Comparison of ENCODE assay signal across 8 mouse cellular contexts in genomic region chr6:54485000-54485399, GRCm38 (mm10). TPM values are rescaled to one million over a fixed set of nuclear protein-coding genes. Genes with fewer than 3 reads are reported as not detected.
DNase-seq lines count a peak whose midpoint lies in the region; ATAC-seq lines count a peak whose summit lies in the region.

No protein-coding gene starts in this region.

- no peaks in the 10 kb centered on the region for H3K36me3 ChIP-seq in kidney, embryonic 14.5 days (ENCODE audit: control insufficient read depth, insufficient read depth, low read length)
- no peaks in the 10 kb centered on the region for H3K36me3 ChIP-seq in forebrain, embryonic 14.5 days (ENCODE audit: control insufficient read depth, insufficient read depth, low read length)
- no peaks in the 10 kb centered on the region for H3K36me3 ChIP-seq in liver, embryonic 16.5 days (ENCODE audit: control insufficient read depth, insufficient read depth)

- WGBS in kidney, embryonic 14.5 days, result 11% methylated on average over 10 of the region's 12 CpGs
- 11% methylated on average over 11 of the region's 12 CpGs for WGBS in forebrain, embryonic 14.5 days
- 32% methylated on average over 12 of the region's 12 CpGs for WGBS in liver, embryonic 16.5 days (ENCODE audit: insufficient replicate concordance)

- H3K27ac ChIP-seq in kidney, embryonic 14.5 days (ENCODE audit: low read depth, low read length), result no peak overlapping the region
- H3K27ac ChIP-seq in forebrain, embryonic 14.5 days (ENCODE audit: low read depth, low read length), result no peak overlapping the region
- no peak overlapping the region for H3K27ac ChIP-seq in liver, embryonic 16.5 days (ENCODE audit: low read length)

- H3K4me1 ChIP-seq in kidney, embryonic 14.5 days (ENCODE audit: control insufficient read depth, insufficient read depth, low read length), result no peaks in the 10 kb centered on the region; the same call in 1 of the 2 replicates
- H3K4me1 ChIP-seq in forebrain, embryonic 14.5 days (ENCODE audit: control insufficient read depth, insufficient read depth, low read length), result no peaks in the 10 kb centered on the region
- no peaks in the 10 kb centered on the region for H3K4me1 ChIP-seq in liver, embryonic 16.5 days (ENCODE audit: control insufficient read depth, low read depth, low read length)

- H3K4me3 ChIP-seq in kidney, embryonic 14.5 days (ENCODE audit: low read length), result peak overlapping the region; percentile 34
- peak overlapping the region; percentile 24 for H3K4me3 ChIP-seq in forebrain, embryonic 14.5 days (ENCODE audit: low read depth, low read length)
- H3K4me3 ChIP-seq in liver, embryonic 16.5 days (ENCODE audit: low read depth, low read length), result no peak overlapping the region

- H3K9me3 ChIP-seq in kidney, embryonic 14.5 days (ENCODE audit: control insufficient read depth, low read length), result no peaks in the 10 kb centered on the region
- no peaks in the 10 kb centered on the region for H3K9me3 ChIP-seq in forebrain, embryonic 14.5 days (replicated peaks; ENCODE audit: control insufficient read depth, low read length)
- H3K9me3 ChIP-seq in liver, embryonic 16.5 days (replicated peaks; ENCODE audit: control insufficient read depth, low read length), result no peaks in the 10 kb centered on the region

- DNase-seq in kidney, postnatal 10 days, result no peak
- DNase-seq in ES-CJ7 (ENCODE audit: low read depth, low spot score), result peak; percentile 23
- DNase-seq in forebrain, embryonic 14.5 days (ENCODE audit: low spot score), result no peak
- no peak for DNase-seq in right cerebral cortex, postnatal 14 days
- DNase-seq in spleen, postnatal 4 days (ENCODE audit: low spot score in 2 of 2), result no peak
- DNase-seq in natural killer cell, adult 2 months (ENCODE audit: low spot score in 2 of 2), result no peak

- H3K27me3 ChIP-seq in kidney, embryonic 14.5 days (ENCODE audit: control insufficient read depth, insufficient read depth, low read length), result peaks cover 11% of the 10 kb centered on the region
- no peaks in the 10 kb centered on the region for H3K27me3 ChIP-seq in forebrain, embryonic 14.5 days (replicated peaks; ENCODE audit: control insufficient read depth, insufficient read depth, low read length)
- H3K27me3 ChIP-seq in liver, embryonic 16.5 days (ENCODE audit: control insufficient read depth, insufficient read depth, low read depth, low read length), result peaks cover 3% of the 10 kb centered on the region

- H3K4me2 ChIP-seq in kidney, embryonic 14.5 days (replicated peaks; ENCODE audit: low read depth, low read length), result peak overlapping the region; percentile 56
- peak overlapping the region; percentile 58 for H3K4me2 ChIP-seq in forebrain, embryonic 14.5 days (ENCODE audit: low read length)
- peak overlapping the region; percentile 24; the same call in 1 of the 2 replicates for H3K4me2 ChIP-seq in liver, embryonic 16.5 days (ENCODE audit: low read depth, low read length)

- H3K9ac ChIP-seq in kidney, embryonic 14.5 days (ENCODE audit: low read depth, low read length), result peak overlapping the region; percentile 37; the same call in 1 of the 2 replicates
- H3K9ac ChIP-seq in forebrain, embryonic 14.5 days (ENCODE audit: low read length), result peak overlapping the region; percentile 55
- H3K9ac ChIP-seq in liver, embryonic 16.5 days (ENCODE audit: low read depth, low read length), result no peak overlapping the region

- ATAC-seq in kidney, embryonic 14.5 days (ENCODE audit: low FRiP score, low TSS enrichment), result peak; percentile 71; the same call in 1 of the 2 replicates
- ATAC-seq in forebrain, embryonic 14.5 days, result peak; percentile 73
- ATAC-seq in liver, embryonic 16.5 days (ENCODE audit: low read depth), result no peak

RNA-seq across cellular contexts. Expression of gene Wipf3, which starts 55.6 kb away (rescaled TPM):
- polyA plus RNA-seq in kidney, embryonic 14.5 days (2014; fragmentation: Nextera tagmentation; extraction: Ambion mirVana), result 2.3 and 2.7 TPM in 2 replicates
- 2.6 and 3.0 TPM in 2 replicates for polyA plus RNA-seq in forebrain, embryonic 14.5 days (2014; fragmentation: Nextera tagmentation; extraction: Ambion mirVana)
- polyA plus RNA-seq in liver, embryonic 16.5 days (2015; fragmentation: Nextera tagmentation; extraction: Ambion mirVana), result 0.06 and 0.12 TPM in 2 replicates
